8 mouse cellular contexts compared by ENCODE assay signal in the genomic region with DNA sequence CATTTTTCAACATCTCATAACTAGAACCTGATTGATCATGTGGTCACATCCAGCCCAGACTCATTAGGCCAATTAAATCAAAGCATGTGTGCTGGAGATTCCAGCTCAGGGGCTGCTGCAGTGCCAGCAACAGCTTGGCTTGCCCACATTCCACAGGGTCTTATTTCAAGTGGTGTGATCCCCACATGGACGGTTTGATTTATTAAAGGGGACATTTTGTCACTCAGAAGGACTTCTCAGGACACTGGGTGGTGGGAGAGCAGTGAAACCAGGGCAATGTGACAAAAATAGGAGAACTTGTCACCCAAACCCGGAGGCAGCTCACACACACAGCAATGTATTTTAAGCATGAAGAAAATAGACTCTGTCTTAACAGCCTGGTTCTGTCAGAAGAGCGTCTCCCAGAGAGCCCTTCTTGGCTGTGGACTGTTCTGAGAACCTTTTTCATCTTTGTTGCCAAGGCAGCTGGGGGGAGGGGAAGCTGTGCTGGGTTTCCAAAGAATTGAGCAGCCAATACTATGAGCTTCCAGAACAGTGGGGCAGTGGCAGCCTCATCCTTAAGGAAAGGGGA.
DNase-seq lines count a peak whose midpoint lies in the region; ATAC-seq lines count a peak whose summit lies in the region.

No protein-coding gene starts in this region.

- H3K4me3 ChIP-seq in hindbrain, embryonic 12.5 days, result no peak overlapping the region

- H3K27ac ChIP-seq in hindbrain, embryonic 12.5 days, result peak overlapping the region; percentile 49

- H3K9ac ChIP-seq in hindbrain, embryonic 12.5 days, result no peak overlapping the region

- ATAC-seq in hindbrain, embryonic 12.5 days (ENCODE audit: low FRiP score), result peak; percentile 79

- no peaks in the 10 kb centered on the region for H3K36me3 ChIP-seq in hindbrain, embryonic 12.5 days

- H3K27me3 ChIP-seq in hindbrain, embryonic 12.5 days, result no peaks in the 10 kb centered on the region

- H3K4me1 ChIP-seq in hindbrain, embryonic 12.5 days, result peaks cover 13% of the 10 kb centered on the region

- H3K9me3 ChIP-seq in hindbrain, embryonic 12.5 days (replicated peaks), result no peaks in the 10 kb centered on the region

- peak; percentile 34 for DNase-seq in NIH3T3 (ENCODE audit: low read depth)
- DNase-seq in cerebellum, postnatal 36 days, result peak; percentile 26 to 40
- DNase-seq in frontal cortex, postnatal 36 days (ENCODE audit: low spot score in 2 of 2), result peak; percentile 75 to 95
- DNase-seq in layer of hippocampus, adult 9-11 months, result peak; percentile 83
- peak; percentile 69 for DNase-seq in lung, postnatal 25 days (ENCODE audit: low spot score)
- peak; percentile 83 to 88 for DNase-seq in right cerebral cortex, adult 2 months (ENCODE audit: low spot score in 2 of 2)
- no peak for DNase-seq in thymus, postnatal 10 days (ENCODE audit: low spot score in 2 of 2)

- 9% methylated on average over 3 of the region's 3 CpGs for WGBS in hindbrain, embryonic 12.5 days

- H3K4me2 ChIP-seq in hindbrain, embryonic 12.5 days (replicated peaks), result no peak overlapping the region

Comparison
In these comparisons a context has a peak if more than half of its experiments do, and no peak if none do; other contexts are left out.
1. DNase-seq: peak in NIH3T3 (single experiment), cerebellum, postnatal 36 days (2 of 2), frontal cortex, postnatal 36 days (2 of 2), layer of hippocampus, adult 9-11 months (single experiment), lung, postnatal 25 days (single experiment) and right cerebral cortex, adult 2 months (2 of 2); none in thymus, postnatal 10 days (0 of 2).